Mouse (Mus musculus) E14TG2a.4 (cell line): ENCODE measurements around the gene Calb2.
A peak's percentile ranks its signal among the peaks of the same experiment; 100 is the strongest.

Experiments used
- CTCF ChIP-seq: conservative IDR thresholded peaks from 2 replicates; pipeline ENCODE4 v1.5.1; 2014; ENCODE audit warnings: low read length
- NANOG ChIP-seq: IDR thresholded peaks from 2 replicates; pipeline ENCODE4 v1.6.1; 2014; ENCODE audit warnings: borderline replicate concordance, low read length, mixed read lengths

DNA sequence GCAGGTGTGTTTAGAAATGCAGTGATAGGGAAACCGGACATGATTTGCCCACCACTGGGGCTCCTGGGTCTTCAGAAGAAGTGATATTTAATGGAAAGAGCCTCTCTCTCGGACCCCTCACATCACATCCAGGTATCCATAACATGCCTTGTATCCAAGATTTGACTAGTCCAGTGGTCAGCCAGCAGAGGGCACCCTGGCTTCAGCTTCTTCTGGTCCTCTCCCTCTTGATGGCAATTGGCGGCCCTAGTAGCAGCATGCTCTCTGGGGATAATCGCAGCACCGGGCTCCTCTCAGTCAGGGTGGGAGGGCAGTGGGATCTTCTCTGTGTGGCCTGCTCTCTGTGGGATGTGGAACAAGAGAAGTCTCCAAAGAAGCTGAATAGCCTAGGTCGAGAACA is 48.3 kb downstream of the Calb2 start:
- TF ChIP-seq CTCF, result peak; percentile 27
- TF ChIP-seq NANOG, result no peak
